Mouse (Mus musculus) MN1 (cell line): ENCODE data around the gene Tgfbrap1.

Experiments used
- DNase-seq: peaks from one replicate; pipeline ENCODE4 v3.0.0-alpha.2; 2016; ENCODE audit warnings: low spot score

Tgfbrap1 gene

DNA sequence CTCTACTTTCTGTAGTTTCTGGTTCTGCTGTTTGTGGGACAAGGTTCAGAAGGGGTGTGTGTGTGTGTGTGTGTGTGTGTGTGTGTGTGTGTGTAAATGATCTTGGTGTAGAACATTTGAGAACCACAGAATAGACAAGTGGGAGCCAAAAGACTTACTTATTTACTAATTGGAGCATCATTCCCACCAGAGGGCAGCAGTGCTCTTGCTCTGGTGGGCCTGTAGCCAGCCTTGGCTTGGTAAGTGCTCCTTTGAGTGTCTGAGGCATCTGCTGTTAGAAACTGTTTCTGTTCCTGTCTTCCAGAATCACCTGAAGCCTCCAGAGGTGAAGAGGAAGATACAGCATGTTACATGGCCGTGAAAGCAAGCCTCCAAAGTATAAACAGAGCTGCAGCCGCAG, 14.4 kb upstream of the Tgfbrap1 start:
- peak; percentile 73 for DNase-seq

DNA sequence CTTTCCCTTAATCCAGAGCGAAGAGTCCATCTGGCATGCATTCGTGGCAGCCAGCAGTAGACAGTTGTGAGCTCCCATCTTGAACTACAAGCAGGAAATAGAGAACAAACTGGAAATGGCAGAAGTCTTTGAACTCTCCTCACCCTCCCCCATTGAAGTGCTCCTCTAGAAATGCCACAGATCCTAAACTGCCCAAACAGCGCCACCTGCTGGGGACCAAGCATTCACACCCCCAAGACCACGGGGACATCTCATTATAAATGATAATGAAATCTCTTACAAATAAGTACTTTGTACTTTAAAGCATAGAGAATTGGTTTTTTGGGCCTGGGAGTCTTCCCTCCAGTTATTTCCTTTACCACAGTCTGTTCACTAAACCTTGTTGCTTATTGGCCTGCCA, 12.1 kb upstream of the Tgfbrap1 start:
- DNase-seq = peak; percentile 64

- no peak for DNase-seq
Measured at GRCm38 (mm10) chr1:43108729-43109128, 10.3 kb upstream of the Tgfbrap1 start.

GRCm38 (mm10) chr1:43094206-43094605, 4.2 kb downstream of the Tgfbrap1 start:
- DNase-seq = no peak

GRCm38 (mm10) chr1:43092056-43093015, 6.1 kb downstream of the Tgfbrap1 start:
- DNase-seq = peak; percentile 80

- peak; percentile 22 for DNase-seq
Measured at GRCm38 (mm10) chr1:43091306-43092055, 7.0 kb downstream of the Tgfbrap1 start.

DNA sequence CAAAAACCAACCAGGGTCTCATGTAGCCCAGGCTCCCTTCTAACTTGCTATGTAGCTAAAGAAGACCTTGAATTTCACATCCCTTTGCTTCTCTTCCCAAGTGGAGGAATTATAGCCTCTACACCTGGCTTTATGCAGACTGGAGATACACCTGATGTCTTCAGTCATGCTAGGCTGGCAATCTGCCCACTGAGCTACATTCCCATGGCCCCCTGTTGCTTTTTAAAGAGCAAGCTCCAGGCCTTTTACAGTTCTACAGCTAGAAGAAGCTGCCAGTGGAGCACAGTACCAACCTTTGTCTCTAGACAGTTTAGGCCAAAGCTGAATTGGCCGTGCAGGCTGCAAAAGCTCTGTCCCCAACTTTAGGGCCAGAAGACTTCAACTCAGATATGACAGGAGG, 8.0 kb downstream of the Tgfbrap1 start:
- DNase-seq = no peak

DNA sequence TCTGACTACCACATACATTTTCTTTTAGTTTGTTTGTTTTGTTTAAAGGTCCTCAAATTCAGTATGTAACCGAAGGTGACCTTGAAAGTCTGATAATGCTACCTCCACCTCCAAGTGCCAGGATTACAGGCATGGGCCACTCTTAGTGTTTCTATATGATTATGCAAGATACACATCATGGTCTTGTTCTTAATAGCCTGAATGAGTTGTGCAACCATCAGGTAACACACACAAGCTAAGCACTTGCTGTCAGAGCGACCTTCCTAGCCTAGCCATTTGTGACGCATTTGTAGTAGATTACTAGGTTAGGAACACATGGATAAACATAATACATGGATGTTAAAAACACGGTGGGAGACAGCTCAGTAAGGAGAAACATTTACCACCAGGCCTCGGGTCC, 15.5 kb downstream of the Tgfbrap1 start:
- DNase-seq = no peak

DNA sequence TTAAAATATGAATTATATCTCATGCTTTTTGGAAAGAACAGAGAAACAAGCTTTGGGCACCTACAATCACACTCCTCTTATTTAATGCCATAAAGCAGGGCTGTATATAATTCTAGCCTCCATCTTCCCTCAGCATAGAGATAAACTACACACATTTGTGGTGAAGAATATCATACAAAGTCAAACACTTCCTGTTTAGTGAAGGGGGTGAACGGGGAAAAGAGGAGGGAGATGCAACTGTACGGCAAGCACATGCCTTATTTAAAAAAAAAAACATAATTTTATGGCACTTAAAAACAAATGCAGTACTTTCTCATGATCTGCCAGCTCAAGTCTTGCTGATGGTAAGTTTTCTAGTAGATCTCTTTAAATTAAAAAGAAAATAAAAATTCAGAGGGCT, 20.3 kb downstream of the Tgfbrap1 start:
- no peak for DNase-seq

DNA sequence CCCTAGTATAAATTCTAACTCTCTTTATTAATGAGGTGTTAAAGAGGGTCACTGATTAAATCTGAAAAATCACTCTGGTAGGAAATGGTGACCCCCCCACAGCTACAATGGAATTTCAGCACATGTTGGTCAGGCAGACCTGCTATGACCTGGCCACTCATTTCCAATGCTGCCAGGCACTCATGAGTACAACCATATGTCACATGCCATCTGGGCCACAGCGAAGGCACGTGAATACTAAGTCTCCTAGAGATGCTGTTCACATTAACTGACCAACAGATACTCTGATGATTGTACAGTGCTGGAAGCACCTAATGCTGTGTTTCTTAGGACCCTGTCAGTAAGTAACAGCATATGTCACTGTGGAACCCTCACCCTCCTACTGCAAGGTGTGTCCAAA, 23.6 kb downstream of the Tgfbrap1 start:
- DNase-seq = no peak

- DNase-seq = no peak
Measured at GRCm38 (mm10) chr1:43072561-43072960, 25.9 kb downstream of the Tgfbrap1 start.

DNA sequence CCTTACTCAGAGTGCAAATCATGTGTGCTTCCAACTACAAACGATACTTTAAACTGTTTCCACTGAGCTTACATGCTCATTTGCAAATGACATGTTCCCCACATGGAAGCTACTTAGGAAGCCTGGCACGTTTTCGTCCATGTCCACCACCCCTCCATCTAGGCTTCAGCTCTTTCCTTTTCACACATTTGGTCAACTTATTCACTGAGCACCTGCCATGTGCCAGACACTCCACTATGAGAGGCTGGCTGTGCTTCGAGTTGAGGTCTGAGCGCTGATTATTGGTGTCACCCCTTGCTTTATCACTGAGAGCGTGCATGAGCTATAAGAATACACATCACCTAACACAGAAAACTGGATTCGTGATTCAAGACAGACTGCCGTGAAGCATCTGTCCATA, 26.4 kb downstream of the Tgfbrap1 start:
- no peak for DNase-seq

DNA sequence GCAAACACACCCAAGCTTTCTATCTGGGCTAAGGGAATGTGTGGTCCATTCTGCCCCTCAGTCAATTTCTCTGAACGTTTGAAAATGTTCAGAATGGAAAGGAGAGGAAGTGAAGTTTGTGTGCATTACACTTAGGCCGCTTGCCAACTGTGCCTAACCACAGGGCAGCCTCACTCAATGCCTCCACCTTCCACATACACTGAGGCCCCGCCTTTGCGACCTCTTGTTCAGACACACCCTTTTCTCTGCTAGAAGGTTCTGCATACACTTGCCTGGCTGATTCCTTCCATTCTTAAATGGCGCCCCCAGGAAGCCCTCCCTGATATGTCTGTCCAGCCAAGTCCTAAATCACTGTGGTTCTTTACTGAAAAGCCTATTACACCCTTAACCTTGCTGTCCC, 27.7 kb downstream of the Tgfbrap1 start:
- DNase-seq = no peak

DNA sequence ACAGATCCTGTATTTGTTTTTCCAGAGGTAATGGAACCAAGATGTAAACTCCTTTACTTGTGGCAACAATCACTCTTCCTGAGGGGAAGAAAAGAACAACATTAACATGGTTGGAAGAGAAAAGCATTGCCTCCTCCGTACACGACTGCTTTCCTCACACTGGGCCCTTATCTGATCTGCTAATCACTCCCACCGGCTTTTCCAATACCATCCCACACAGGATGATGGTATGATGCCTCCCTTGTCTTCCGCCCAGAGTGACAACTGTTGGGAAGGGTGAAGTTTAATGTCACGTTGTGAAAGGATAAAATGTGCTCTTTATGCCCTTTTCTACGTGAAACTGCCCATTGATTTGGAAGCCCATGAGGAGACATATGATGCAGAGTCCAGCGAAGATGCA, 30.9 kb downstream of the Tgfbrap1 start:
- DNase-seq = no peak

GRCm38 (mm10) chr1:43066573-43066972, 31.9 kb downstream of the Tgfbrap1 start:
- DNase-seq = no peak

GRCm38 (mm10) chr1:43065615-43066310, 32.7 kb downstream of the Tgfbrap1 start:
- DNase-seq = peak; percentile 86

- peak; percentile 45 for DNase-seq
Measured at GRCm38 (mm10) chr1:43051903-43052302, 46.5 kb downstream of the Tgfbrap1 start.

GRCm38 (mm10) chr1:43047811-43048210, 50.6 kb downstream of the Tgfbrap1 start:
- no peak for DNase-seq

GRCm38 (mm10) chr1:43046990-43047389, 51.4 kb downstream of the Tgfbrap1 start:
- DNase-seq = no peak

- peak; percentile 22 for DNase-seq
Measured at GRCm38 (mm10) chr1:43045204-43045982, 53.0 kb downstream of the Tgfbrap1 start.

DNA sequence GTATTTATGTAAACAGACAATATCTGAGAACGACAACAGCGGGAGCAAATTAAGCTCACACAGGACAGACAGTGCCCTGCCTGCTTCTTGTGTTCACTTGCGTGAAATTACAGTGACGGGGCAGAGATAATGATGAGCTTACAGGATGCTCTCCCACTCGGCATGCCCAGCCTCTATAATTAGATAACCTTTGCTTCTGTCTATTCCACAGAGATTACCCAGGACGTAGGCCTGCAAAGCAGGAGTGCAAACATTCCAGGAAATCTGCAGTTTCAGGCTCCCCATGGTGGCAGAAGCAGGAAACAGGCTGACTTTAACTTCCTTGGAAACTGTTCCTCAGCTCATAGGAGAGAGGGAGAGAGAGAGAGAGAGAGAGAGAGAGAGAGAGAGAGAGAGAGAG, 56.2 kb downstream of the Tgfbrap1 start:
- DNase-seq = peak; percentile 88

GRCm38 (mm10) chr1:43036014-43036413, 62.4 kb downstream of the Tgfbrap1 start:
- no peak for DNase-seq
